Mouse (Mus musculus) left cerebral cortex, postnatal 10 days (tissue): ENCODE results near the gene Pxt1. TPM values are rescaled to one million over a fixed set of nuclear protein-coding genes. Genes with fewer than 3 reads are reported as not detected.
A peak's percentile ranks its signal among the peaks of the same experiment; 100 is the strongest.

Experiments
- DNase-seq, 2 experiments: peaks; one replicate each; pipeline ENCODE4 v3.0.0; 2021 to 2022; ENCODE audit warnings: low spot score in 2 of 2, mixed read lengths in 1 of 2; ENCODE audit errors: extremely low spot score in 1 of 2
- intact Hi-C: fragments of 180-260 bp; cut with DNase I; formaldehyde crosslinking; loops from one replicate; pipeline ENCODE4 v1.15.1; 2025
- total RNA-seq, 2 experiments: library from RNA; stranded (reverse); gene quantifications; 2 replicates each; pipeline ENCODE4 v1.2.3; 2021

The Pxt1 gene
- total RNA-seq, 2 experiments from 2014 or later = not detected

DNA sequence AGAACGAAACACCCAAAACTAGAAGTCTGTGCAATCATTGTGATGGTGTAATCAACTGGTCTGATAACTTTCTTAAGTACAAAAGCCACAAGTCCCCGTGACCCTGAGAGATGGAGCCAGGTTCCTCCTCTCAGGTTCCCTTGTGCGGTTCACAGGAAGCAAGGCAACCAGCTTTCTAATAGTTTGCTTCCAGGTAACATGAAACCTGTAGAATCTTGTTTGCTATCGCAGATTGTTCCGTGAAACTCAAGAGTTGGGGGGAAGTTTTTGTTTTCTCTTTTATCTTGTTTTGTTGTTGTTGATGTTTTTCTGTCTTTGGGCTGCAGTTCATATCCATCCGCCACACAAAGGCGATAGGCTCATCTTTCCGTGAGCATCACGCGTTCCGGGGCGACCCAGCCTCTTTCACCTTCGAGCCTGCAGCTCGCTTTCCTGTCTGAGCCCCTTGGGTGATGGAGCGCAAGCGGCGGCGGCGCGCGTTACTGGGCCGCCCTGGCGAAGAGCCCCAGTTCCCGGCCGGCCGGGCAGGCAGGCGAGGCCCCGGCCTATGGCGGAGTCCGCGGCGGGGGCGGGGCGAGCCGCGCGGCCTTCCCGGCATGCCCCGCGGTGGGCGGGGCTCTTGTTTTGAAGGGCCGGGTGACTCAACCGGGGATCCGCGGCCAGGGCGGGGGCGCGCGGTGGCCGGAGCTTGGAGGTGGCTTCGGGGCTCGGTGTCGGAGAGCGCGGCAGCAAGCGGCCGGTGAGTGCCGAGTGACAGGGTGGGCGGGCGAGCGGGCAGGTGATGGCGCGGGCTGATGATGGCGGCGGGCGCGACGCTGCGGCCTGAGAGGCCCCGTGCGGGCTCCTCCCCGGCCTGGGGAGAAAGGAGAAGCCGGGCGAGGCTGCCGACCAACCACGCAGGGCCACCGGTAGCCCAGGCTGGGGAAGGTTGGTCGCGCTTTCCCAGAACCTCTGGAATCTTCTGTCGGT is 8.5 kb upstream of the Pxt1 start, which contains the start of gene Kctd20:
Gene Kctd20, plus strand, starts transcription at position 120 of the 969 bp plus-strand sequence.
- DNase-seq = peak; percentile 67 to 93
- intact Hi-C loops = no loop called here

DNA sequence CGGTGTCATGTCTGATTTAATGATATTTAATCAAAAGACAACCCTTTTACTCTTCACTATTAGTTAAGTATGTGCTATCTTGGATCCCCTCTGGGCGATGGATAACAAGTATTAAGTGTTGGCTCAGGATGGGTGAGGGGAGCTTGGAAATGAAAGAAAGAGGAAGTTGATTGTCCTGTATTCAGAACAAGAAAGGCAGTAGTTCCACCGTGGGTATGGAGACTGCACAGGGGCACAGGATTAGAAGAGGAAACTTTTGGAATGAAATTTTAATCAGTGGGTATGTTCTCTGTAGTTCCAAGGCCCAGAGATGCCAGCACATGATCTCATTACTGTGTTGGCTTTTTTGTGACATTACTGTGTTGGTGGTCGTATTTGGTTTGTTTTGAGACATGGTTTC is 7.1 kb upstream of the Pxt1 start:
- no peak for DNase-seq
- intact Hi-C loops = no loop called here

DNA sequence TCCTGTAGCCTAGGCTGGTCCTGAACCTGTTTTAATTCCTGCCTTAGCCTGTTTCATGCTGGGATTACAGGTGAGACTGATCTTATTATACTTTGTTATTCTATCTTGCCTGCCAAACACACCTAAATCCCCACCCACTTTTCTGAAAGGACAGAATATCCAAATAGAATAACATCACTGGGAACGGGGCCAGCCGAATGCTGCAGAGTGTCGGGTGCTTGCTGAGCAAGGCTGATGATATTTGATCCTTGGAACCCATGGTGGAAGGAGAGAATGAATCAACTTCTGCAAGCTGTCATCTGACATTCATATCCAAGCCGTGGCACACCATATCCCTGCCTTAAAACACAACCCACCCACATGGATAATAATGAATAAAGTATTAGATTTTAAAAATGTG is 5.0 kb upstream of the Pxt1 start:
- no peak for DNase-seq
- intact Hi-C loops = no loop called here

DNA sequence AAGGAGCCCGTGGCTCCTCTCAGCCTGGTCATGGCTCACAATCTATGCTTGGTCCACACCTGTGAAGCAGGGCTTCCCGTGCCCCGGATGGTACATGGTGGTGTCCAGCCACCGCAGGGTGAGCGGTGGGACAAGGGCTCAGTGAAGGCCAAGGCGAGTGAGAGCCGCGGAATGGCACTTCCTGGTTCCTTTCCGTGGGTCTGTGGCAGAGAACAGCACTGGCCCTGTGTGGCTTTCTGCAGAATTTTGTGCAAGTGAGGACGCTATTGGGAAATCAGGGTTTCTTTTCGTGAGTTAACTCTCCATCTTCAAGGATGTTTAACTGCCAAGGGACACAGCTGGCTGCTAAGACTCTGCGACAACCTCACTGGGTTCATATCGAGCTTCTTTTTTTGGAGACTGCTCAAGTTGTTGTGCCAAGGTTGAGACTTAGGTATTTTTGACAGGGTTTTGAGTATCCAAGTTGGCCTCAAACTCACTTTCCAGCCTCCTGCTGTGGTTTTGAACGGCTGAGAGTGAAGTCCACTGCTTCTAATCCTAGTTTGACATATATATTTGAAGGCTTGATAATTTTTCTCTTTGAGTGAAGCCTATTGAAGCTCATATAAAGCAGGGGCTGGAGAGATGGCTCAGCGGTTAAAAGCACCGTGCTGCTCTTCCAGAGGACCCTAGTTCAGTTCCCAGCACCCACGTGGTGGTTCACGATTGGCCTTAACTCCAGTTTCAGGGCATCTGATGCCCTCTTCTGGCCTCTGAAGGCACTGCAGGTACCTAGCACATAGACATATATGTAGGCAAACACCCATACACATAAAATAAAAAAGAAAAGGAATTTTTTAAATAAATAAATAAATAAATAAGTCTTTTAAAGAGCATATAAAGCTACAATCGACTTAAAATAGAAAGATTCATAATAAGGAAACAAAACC is 3.6 kb upstream of the Pxt1 start:
- intact Hi-C loops = no loop called here
- no peak for DNase-seq

GRCm38 (mm10) chr17:28944481-28944880 is 841 bp upstream of the Pxt1 start:
- DNase-seq = no peak
- intact Hi-C loops = no loop called here

DNA sequence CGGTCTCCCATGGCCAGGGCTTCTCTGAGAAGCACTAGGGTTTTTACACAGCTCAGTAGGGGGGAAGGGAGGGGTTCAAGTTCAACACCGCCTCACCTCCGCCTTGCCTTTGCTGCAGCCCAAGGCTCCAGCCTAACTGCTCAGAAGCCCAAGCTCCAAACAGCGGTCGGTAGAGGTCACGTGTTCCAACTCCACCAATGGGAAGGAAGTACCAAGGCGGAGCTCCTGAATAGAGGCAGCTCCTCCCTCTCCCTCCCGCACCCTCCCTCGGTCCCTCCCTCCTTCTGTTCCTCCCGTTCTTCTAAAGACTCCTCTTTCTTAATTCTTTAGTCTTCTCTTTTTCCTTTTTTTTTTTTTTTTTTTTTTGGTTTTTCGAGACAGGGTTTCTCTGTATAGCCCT is 1.5 kb downstream of the Pxt1 start:
- DNase-seq = no peak
- intact Hi-C loops = no loop called here

GRCm38 (mm10) chr17:28940776-28941555 is 2.7 kb downstream of the Pxt1 start:
- no peak for DNase-seq
- intact Hi-C loops = no loop called here

GRCm38 (mm10) chr17:28936622-28937345 is 6.9 kb downstream of the Pxt1 start:
- peak in 1 of 2 experiments; percentile 67 for DNase-seq
- intact Hi-C loops = no loop called here

DNA sequence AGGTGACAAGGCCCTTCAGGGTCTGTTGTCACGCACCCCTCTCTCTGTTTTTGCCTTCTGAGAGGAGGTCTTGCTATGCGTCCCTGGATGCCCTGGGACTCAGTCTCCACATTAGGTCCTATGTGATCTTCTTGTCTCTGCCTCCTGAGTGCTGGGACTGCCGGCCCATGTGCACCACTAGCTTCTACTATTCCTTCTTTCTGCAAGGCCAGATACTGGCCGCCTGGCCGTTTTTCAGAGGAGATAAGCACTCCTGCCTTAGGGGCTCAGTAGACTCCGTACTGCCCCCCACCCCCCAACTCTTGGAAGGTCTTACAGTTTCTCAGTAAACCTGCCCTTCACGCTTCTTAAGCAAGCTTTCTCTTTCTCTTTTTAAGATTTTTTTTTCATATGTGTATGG is 7.5 kb downstream of the Pxt1 start:
- intact Hi-C loops = no loop called here

GRCm38 (mm10) chr17:28934120-28934916 is 9.3 kb downstream of the Pxt1 start:
- intact Hi-C loops = no loop called here
- DNase-seq = no peak

More for the DNA sequence above, 7.5 kb downstream of the Pxt1 start:
- DNase-seq = no peak

DNA sequence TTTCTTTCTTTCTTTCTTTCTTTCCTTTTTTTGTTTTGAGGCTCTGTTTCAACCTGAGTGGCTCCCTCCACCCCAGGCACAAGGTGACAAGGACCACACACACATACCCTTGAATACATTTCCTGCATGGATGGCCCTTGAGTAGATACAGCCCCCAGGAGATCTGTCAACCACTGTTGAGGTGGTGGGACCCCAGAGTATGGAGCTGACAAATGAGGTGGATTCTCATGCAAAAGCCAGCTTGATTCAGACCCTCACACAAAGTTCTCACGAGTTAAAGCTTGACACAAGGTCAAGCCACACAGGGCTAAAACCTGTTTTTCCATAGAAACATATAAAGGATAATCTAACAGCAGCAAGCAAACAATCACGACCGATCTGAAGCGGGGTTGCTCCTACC is 11.4 kb downstream of the Pxt1 start:
- intact Hi-C loops = no loop called here
- no peak for DNase-seq

DNA sequence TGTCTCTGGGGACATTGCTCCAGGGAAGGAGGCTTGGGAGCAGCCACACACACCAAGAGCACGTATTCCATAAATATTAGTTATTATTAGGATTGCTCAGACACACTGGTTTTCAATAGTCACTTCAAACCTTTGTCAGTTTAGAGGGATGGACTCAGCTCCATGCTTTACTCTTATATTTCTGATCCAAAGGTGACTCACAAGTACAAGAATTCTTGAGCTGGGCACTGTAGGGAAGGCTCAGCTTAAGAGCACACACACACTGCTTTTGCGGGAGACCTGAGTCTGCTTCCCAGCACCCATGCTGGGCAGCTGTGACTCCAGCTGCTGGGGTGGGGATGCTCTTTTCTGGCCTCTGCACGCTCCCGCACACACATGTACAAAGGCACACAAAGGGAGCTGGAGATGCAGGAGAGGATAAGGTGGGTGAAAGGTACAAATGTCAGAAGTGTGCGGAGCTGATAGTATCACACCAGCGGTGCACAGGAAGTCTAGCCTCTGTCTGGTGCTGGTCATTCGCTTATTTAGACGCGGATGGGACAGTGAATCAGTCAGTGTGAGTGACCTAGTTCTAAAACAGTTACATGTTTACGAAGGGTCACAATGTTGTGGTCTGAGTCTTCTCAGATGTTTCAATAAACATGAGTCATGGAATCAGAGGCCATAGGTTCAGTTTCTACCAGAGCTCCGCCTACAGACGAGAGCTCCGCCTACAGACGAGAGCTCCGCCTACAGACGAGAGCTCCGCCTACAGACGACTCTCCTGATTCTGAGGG is 12.0 kb downstream of the Pxt1 start:
- DNase-seq = peak in 1 of 2 experiments; percentile 17
- intact Hi-C loops = no loop called here

DNA sequence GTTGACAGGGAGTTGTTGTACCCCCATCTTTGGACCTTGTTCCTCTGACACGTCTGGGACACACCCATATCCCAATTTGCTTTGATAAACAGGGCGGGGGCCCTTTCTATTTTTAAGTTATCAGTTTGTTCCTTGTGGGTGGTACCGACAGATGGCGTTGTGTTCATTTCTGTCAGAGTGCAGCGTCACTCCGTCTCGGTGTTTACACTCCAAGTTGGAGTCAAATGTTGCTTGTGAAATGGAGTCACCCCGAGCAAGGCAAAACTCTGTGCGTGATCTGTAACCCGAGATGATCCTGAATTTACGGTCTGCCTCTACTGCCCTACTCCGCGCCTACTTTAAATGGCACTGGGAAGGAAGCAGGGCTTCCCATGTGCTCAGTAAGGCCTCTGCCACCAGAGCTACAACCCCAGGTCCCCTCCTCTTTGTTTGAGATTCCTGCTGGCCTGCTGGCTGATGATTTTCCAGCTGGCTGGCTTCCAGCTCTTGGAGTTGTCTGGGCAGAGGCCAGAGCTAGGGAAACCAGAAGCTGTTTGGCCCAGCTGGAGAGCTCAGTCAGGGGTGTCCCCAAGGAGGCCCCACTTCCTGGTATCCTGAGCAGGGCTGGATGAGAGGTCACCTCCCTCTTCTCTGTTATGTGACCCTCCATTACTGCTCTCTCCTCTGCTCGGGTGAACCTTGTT is 13.1 kb downstream of the Pxt1 start:
- peak; percentile 64 to 91 for DNase-seq
- intact Hi-C loops = no loop called here

DNA sequence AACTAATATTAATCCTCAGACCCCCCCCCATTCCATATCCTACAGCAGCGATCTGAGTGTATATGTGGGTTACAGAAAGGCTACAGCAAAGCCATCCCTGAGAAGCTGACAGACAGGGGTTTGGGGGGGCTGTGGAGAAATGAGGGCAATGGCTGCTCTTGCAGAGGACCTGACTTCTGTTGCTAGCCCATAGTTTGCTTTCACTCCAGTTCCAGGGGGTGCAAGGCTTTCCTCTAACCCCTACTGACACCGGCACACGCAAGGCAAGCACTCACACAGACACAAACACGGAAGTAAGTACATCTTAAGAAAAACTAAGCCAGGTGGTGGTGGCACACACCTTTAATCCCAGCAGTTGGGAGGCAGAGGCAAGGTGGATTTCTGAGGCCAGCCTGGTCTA is 14.3 kb downstream of the Pxt1 start:
- DNase-seq = peak in 1 of 2 experiments; percentile 5
- intact Hi-C loops = loop anchor here (5.0 kb wide), 2 partner anchors 47 to 162 kb away; partner anchors contain the start of gene Mapk13

- peak in 1 of 2 experiments; percentile 43 for DNase-seq
- intact Hi-C loops = loop anchor here (5.0 kb wide), 2 partner anchors 46 to 161 kb away; partner anchors contain the start of gene Mapk13
Measured at GRCm38 (mm10) chr17:28928004-28928403, 15.6 kb downstream of the Pxt1 start.
